Mouse (Mus musculus) c-Kit-positive CD71-positive TER-119-positive erythroid progenitor cells, embryonic 14.5 days (primary cell): ENCODE measurements at regions not wholly inside any gene's neighbourhood (a gene's known extent, or its start where the extent isn't known, plus 50 kb on each side); places are given as distances from the start of the nearest gene placed in this dataset.

Experiments
- DNase-seq: peaks from one replicate; pipeline ENCODE4 v3.0.0-alpha.2; 2013; ENCODE audit warnings: low spot score

DNA sequence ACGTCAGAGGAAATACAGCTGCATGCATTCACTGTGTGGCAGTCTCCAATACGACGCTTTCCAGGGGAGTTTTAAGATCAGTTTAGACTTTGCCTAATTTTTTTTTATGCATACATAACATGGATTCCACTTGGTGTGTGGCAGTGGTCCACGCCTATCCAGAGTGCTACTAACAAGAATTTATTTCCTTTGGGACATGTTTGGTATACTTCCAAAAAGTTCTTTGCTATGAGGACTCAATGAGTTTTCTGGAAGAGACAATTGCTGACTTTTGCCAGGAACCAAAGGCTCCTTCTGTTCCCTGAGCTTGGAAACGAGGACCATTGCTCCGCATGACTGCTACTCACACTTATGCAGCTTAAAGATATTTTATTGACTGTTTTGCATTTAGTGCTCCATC lies 59.2 kb downstream of the Marcks start:
- no peak for DNase-seq

DNA sequence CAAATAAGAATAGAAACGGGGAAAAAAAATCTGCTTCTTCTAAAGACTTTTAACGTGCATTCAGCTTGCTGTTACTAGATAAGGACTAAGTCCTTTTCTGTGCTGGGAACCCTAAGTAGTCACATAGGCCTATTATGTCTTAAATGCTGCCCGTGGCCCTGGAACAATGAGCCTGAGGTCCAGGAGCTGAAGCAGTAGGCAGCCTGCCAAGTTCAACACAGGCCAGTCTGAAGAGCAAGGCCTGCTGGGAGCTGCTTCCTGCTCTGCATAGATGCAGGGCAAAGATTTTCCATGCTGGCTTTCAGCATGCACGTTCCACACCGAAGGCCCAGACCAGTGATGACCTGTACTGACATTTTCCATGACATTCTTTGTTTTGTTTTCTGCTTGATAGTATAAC lies 60.3 kb downstream of the Marcks start:
- DNase-seq: no peak

DNA sequence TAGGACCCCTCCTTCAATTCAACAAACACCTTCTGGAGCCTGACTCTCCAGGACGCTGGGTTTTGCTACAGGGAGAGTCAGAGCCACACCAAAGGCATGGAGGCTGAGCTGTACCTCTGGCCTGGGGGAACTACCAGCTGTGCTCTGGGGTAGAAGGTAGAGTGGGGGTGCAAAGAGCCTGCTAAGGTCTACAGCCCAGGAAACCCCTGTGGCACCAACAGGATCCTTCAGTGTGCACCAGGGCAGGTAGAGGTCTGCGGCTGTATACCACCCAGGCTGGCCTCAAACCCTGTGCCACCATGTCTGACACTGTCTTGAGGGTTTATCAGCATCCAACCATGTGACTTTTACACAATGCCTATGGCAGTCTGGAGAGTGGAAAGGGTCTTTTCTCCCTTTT lies 61.0 kb downstream of the Marcks start:
- DNase-seq: no peak

GRCm38 (mm10) chr10:37072834-37073233 lies 65.9 kb downstream of the Marcks start:
- peak; percentile 43 for DNase-seq

DNA sequence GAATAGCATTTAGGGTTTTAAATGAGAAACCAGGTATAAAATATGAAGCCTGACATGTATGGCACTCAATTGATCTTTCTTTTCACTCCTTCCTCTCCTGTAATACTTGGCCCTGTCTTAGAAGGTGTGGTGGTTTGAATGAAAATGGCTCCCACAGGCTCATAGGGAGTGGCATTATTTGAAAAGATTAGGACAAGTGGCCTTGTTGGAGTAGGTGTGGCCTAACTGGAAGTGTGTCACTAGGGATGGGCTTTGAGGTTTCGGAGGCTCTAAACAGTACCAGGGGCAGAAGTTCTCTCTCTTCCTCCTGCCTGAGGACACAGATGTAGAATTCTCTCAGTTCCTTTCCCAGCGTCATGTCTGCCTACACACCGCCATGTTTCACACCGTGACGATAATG lies 66.7 kb downstream of the Marcks start:
- no peak for DNase-seq

DNA sequence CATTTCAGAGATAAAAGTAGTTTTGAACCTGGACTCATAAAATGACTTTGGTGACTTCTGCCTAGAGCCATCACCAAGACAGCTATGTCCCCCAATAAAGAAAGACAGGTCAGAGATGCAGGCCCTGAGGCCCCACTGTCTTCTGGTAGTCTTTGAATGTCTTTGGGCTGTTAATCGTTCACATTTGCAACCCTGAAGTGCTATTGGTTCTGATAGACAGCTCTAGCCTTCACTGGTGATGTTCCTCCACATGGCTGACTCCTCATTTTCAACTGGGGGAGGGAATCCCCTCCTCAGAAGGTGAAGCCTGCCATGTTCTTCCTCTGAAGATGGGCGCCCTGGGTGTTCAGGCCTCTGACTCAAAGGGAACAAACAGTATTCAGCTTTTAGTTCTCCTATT lies 67.3 kb downstream of the Marcks start:
- DNase-seq: no peak
